Mouse (Mus musculus) E14TG2a.4 (cell line): ENCODE data around the gene Supt5.
A peak's percentile ranks its signal among the peaks of the same experiment; 100 is the strongest.

Experiments
- CTCF ChIP-seq: conservative IDR thresholded peaks from 2 replicates; pipeline ENCODE4 v1.5.1; 2014; ENCODE audit warnings: low read length
- POU5F1 ChIP-seq: IDR thresholded peaks from 2 replicates; pipeline ENCODE4 v1.6.1; 2014; ENCODE audit warnings: low read length, borderline replicate concordance

DNA sequence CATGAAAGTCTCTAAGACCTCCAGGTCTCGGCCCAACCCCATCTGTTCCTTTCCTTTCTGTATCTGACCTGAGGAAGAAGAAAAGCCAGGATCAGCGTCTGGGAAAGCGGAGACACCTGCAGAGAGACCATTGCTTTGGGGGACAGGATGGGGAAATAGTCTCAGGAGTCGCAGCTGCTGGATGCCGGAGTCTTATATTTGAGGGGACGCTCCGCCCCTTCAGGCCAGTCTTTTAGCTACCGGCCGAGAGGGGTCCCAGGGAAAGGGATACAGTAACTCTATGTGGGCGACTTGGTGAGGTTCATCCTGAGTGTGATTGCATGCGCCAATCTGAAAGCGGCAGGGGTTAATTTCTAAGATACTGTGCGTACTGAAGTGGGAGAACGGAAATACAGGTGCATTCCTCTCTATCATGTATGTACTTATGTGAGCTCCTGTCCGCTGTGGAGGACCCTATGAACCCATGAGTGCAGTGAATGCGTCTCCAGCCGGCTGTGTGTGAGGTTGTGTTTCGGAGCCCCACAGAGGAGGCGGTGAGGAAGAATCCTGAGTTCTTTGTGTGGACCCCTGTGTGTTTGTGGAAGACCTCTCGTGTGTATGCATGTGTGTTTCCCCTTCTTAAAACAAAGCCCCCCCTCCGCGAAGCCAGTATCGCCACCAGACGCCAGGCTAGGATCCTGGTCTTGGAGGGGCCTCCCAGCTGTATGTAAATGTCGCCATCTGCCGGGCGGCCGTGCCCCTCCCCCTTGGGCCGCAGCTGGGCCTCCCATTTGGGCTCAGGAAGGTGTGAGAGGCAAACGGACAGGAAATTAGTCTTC lies 36.7 kb downstream of the Supt5 start, which contains the start of gene Dll3:
- TF ChIP-seq CTCF (0 out of 2 replicates have a peak, but pooled peaks have one; percentile 3), POU5F1 (no peak)
